Mouse (Mus musculus): ENCODE results near the gene Zbtb48. TPM values are rescaled to one million over a fixed set of nuclear protein-coding genes. Genes with fewer than 3 reads are reported as not detected.

The Zbtb48 gene
- total and polyA plus RNA-seq, 3 experiments = 12.1 to 21.4 TPM; not detected in 1

GRCm38 (mm10) chr4:152009076-152010051, 18.1 kb downstream of the Zbtb48 start (continued):
- TF ChIP-seq USF2 (IDR thresholded peaks at IDR 0.05; ENCODE audit: borderline replicate concordance in 1 of 2, insufficient read depth in 1 of 2, low read depth in 1 of 2, low read length in 2 of 2) = no peak
- TF ChIP-seq ELF1 (IDR thresholded peaks at IDR 0.05; ENCODE audit: low read depth, low read length) = no peak
- no peak for TF ChIP-seq RCOR1 (IDR thresholded peaks at IDR 0.05; ENCODE audit: low read depth, low read length)
- TF ChIP-seq USF1 (IDR thresholded peaks at IDR 0.05; ENCODE audit: low read depth, low read length) = peak; percentile 14; the same call in 1 of the 2 replicates

- peaks cover 0 to 11% of the 10 kb centered on the region in 2 experiments; a peak in 3 of 4 replicates for H3K4me1 ChIP-seq (ENCODE audit: control insufficient read depth in 1 of 2, insufficient read depth in 2 of 2, low read length in 2 of 2)
- peak within 1 kb of the TSS; percentile 81 for H3K9ac ChIP-seq (ENCODE audit: control insufficient read depth, low read depth, low read length, poor library complexity, severe bottlenecking)
- H3K27me3 ChIP-seq (ENCODE audit: control insufficient read depth in 1 of 2, insufficient read depth in 2 of 2, low read length in 2 of 2) = no peaks in the 10 kb centered on the region
- H3K36me3 ChIP-seq (ENCODE audit: control insufficient read depth in 1 of 2, insufficient read depth in 2 of 2, low read length in 2 of 2) = peaks cover 0 to 5% of the 10 kb centered on the region in 2 experiments; a peak in 1 of 4 replicates
- peak; percentile 97 for DNase-seq (ENCODE audit: low read depth, low spot score)
- peak within 1 kb of the TSS; percentile 74 to 83 for H3K4me3 ChIP-seq (ENCODE audit: control insufficient read depth in 1 of 2, insufficient read depth in 1 of 2, low read depth in 2 of 2, low read length in 2 of 2)
- peak within 1 kb of the TSS; percentile 46 for H3K27ac ChIP-seq (ENCODE audit: control insufficient read depth, low read depth, low read length)
- H3K79me2 ChIP-seq (ENCODE audit: control insufficient read depth, insufficient read depth, low read length, poor library complexity) = peaks cover 38% of the 10 kb centered on the region
- no peaks in the 10 kb centered on the region for H3K9me3 ChIP-seq (replicated peaks; ENCODE audit: insufficient read depth, low read length)
- TF ChIP-seq MAFK (IDR thresholded peaks at IDR 0.05; ENCODE audit: borderline replicate concordance, low read depth, low read length) (no peak), GABPA (IDR thresholded peaks at IDR 0.05; ENCODE audit: low read depth, low read length) (no peak), USF2 (IDR thresholded peaks at IDR 0.05; ENCODE audit: borderline replicate concordance in 1 of 2, insufficient read depth in 1 of 2, low read depth in 1 of 2, low read length in 2 of 2) (no peak), TCF12 (IDR thresholded peaks at IDR 0.05; ENCODE audit: low read depth, low read length) (peak; percentile 26; the same call in 1 of the 2 replicates), TBP (IDR thresholded peaks at IDR 0.05; ENCODE audit: low read depth, low read length) (peak; percentile 92), NRF1 (IDR thresholded peaks at IDR 0.05; ENCODE audit: insufficient read depth, low read depth, low read length, poor library complexity, severe bottlenecking) (no peak), CHD2 (IDR thresholded peaks at IDR 0.05; ENCODE audit: low read length) (no peak), ETS1 (IDR thresholded peaks at IDR 0.05; ENCODE audit: low read depth, low read length) (peak; percentile 87), EP300 (IDR thresholded peaks at IDR 0.05; ENCODE audit: low read depth in 1 of 2, low read length in 2 of 2) (peak in 1 of 2 experiments; percentile 36; a peak in 2 of 4 replicates), POLR2AphosphoS2 (IDR thresholded peaks at IDR 0.05; ENCODE audit: low read length) (peak; percentile 85; the same call in 1 of the 2 replicates), JUND (IDR thresholded peaks at IDR 0.05; ENCODE audit: low read depth, low read length) (no peak), E2F4 (IDR thresholded peaks at IDR 0.05; ENCODE audit: borderline replicate concordance, low read depth, low read length) (no peak), POLR2AphosphoS5 (IDR thresholded peaks at IDR 0.05; ENCODE audit: borderline replicate concordance, low read depth, low read length) (no peak), UBTF (IDR thresholded peaks at IDR 0.05; ENCODE audit: borderline replicate concordance, insufficient read depth, low read depth, low read length) (peak; percentile 23; the same call in 1 of the 2 replicates), MYC (IDR thresholded peaks at IDR 0.05; ENCODE audit: low read depth, low read length) (no peak; the same call in 1 of the 2 replicates), RAD21 (IDR thresholded peaks at IDR 0.05; ENCODE audit: low read depth, low read length) (no peak), HCFC1 (IDR thresholded peaks at IDR 0.05; ENCODE audit: low read depth, low read length) (peak; percentile 78), KAT2A (conservative IDR thresholded peaks at IDR 0.05; ENCODE audit: low read depth, low read length) (no peak; the same call in 1 of the 2 replicates), SIN3A (IDR thresholded peaks at IDR 0.05; ENCODE audit: low read length) (peak; percentile 84), ELF1 (IDR thresholded peaks at IDR 0.05; ENCODE audit: low read depth, low read length) (peak; percentile 60), RCOR1 (IDR thresholded peaks at IDR 0.05; ENCODE audit: low read depth, low read length) (no peak), MEF2A (IDR thresholded peaks at IDR 0.05; ENCODE audit: extremely low read depth, insufficient replicate concordance, low read depth, low read length, poor library complexity, severe bottlenecking) (no peak), MAZ (IDR thresholded peaks at IDR 0.05; ENCODE audit: low read depth, low read length) (peak; percentile 83; the same call in 1 of the 2 replicates), TAL1 (IDR thresholded peaks at IDR 0.05; ENCODE audit: low read length) (no peak), CHD1 (IDR thresholded peaks at IDR 0.05; ENCODE audit: low read depth, low read length) (no peak), NELFE (IDR thresholded peaks at IDR 0.05; ENCODE audit: low read depth, low read length) (peak; percentile 97), MAX (IDR thresholded peaks at IDR 0.05; ENCODE audit: low read length) (peak; percentile 12; the same call in 1 of the 2 replicates), CTCF (IDR thresholded peaks at IDR 0.05 in 2 of 3, conservative IDR thresholded peaks at IDR 0.05 in 1 of 3; ENCODE audit: control insufficient read depth in 1 of 3, insufficient read depth in 1 of 3, low read depth in 2 of 3, low read length in 3 of 3, poor library complexity in 1 of 3, severe bottlenecking in 1 of 3) (no peak), MXI1 (IDR thresholded peaks at IDR 0.05; ENCODE audit: low read depth, low read length) (no peak)
Observed at GRCm38 (mm10) chr4:152008622-152009075, 18.8 kb downstream of the Zbtb48 start, which contains the start of gene Klhl21. TSS of gene Klhl21 (plus strand) at chr4:152008803.
